Mouse (Mus musculus): Measurements from ENCODE around the gene Trim7.

DNA sequence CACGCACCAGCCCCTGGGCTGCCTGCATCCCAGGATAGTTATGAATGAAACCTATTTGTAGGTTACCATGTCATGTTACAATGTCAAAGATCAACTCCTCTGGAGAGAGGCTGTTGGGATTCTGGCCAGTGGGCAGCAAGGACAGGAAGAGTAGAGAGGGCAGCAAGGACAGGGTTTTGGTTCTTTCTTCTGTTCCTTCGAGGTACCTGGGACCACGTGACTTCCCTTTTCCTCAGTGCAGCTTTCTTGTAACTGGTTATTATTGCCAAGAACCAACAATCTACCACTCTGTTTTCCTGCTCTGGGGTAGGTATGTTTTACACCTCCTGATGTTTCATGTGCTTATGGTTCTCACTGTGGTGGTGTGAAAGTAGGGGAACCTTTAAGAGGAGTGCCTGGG lies 37.9 kb downstream of the Trim7 start:
- TF ChIP-seq CTCF (IDR thresholded peaks at IDR 0.05; ENCODE audit: borderline replicate concordance, control insufficient read depth, extremely low read depth, insufficient read depth, low read length, poor library complexity) (no peak), POLR2A (IDR thresholded peaks at IDR 0.05; ENCODE audit: control insufficient read depth, extremely low read depth, insufficient read depth, low read length, poor library complexity) (no peak)

Data from thymus, adult 2 months (tissue).